ENCODE assay signal across 12 mouse cellular contexts in the genomic region with DNA sequence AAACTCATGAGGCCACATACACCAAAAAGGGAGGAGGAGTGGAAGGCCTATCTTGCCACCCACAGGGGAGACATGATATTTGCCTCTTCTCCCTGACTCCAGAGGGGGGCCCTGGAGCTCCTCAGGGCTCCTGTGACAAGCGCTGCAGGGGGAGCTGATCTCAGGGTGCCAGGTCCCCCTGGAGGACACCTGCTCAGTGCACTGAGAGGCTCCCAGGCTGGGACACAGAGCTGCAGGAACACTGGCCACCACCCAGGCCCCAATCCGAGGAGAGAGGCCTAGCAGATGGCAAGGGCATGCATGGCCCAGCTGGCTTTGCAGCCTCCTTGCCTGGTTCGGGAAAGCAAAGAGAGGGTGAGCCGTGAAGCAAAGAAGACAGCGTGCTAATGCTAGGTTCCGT. TPM values are rescaled to one million over a fixed set of nuclear protein-coding genes. Genes with fewer than 3 reads are reported as not detected.
DNase-seq lines count a peak whose midpoint lies in the region; ATAC-seq lines count a peak whose summit lies in the region.
"Had no signal": no experiment of that assay in that cellular context is flagged by ENCODE, and none has a peak within 500 bp of the region (broad histone marks: within the 10 kb centered on the region; RNA-seq: fewer than 3 reads in every experiment).

No protein-coding gene starts in this region.

- ATAC-seq in hindbrain, embryonic 13.5 days (ENCODE audit: low FRiP score), result no peak

- no peaks in the 10 kb centered on the region for H3K27me3 ChIP-seq in hindbrain, embryonic 10.5 days (ENCODE audit: insufficient read depth, poor library complexity, severe bottlenecking)
- no peaks in the 10 kb centered on the region for H3K27me3 ChIP-seq in hindbrain, embryonic 13.5 days
- H3K27me3 ChIP-seq in limb, embryonic 10.5 days (ENCODE audit: low read depth, poor library complexity, severe bottlenecking), result no peaks in the 10 kb centered on the region
- H3K27me3 ChIP-seq: hindbrain, embryonic 15.5 days; limb, embryonic 15.5 days had no signal

- no peak for DNase-seq in hindbrain, embryonic 10.5 days (ENCODE audit: low spot score)
- DNase-seq in cerebellum, adult 11 months, result peak; percentile 86
- DNase-seq in cerebellum, adult 9-11 months, result peak; percentile 92
- DNase-seq in limb, embryonic 10.5 days (ENCODE audit: low spot score), result no peak
- no peak for DNase-seq in adrenal gland, adult 2 months
- no peak for DNase-seq in retina, postnatal 1 day
- DNase-seq in right cerebral cortex, postnatal 14 days, result no peak
- DNase-seq: kidney, postnatal 10 days; thymus, adult 18-20 months had no signal

- 56% methylated on average over 6 of the region's 6 CpGs for WGBS in hindbrain, embryonic 10.5 days
- WGBS in hindbrain, embryonic 13.5 days, result 67% methylated on average over 6 of the region's 6 CpGs
- 64% methylated on average over 6 of the region's 6 CpGs for WGBS in limb, embryonic 10.5 days

- H3K36me3 ChIP-seq in hindbrain, embryonic 10.5 days, result no peaks in the 10 kb centered on the region
- no peaks in the 10 kb centered on the region for H3K36me3 ChIP-seq in hindbrain, embryonic 13.5 days
- no peaks in the 10 kb centered on the region for H3K36me3 ChIP-seq in limb, embryonic 10.5 days
- H3K36me3 ChIP-seq: hindbrain, embryonic 15.5 days; limb, embryonic 15.5 days had no signal

- peaks cover 9% of the 10 kb centered on the region for H3K4me1 ChIP-seq in hindbrain, embryonic 10.5 days (replicated peaks)
- 0 out of 2 replicates have a peak, but pooled peaks cover 6% of the 10 kb centered on the region for H3K4me1 ChIP-seq in hindbrain, embryonic 13.5 days (replicated peaks)
- H3K4me1 ChIP-seq in limb, embryonic 10.5 days, result peaks cover 9% of the 10 kb centered on the region
- H3K4me1 ChIP-seq: limb, embryonic 15.5 days had no signal

- H3K9me3 ChIP-seq in hindbrain, embryonic 10.5 days, result no peaks in the 10 kb centered on the region
- no peaks in the 10 kb centered on the region for H3K9me3 ChIP-seq in hindbrain, embryonic 13.5 days
- H3K9me3 ChIP-seq in limb, embryonic 10.5 days (replicated peaks), result no peaks in the 10 kb centered on the region
- H3K9me3 ChIP-seq: hindbrain, embryonic 15.5 days; limb, embryonic 15.5 days had no signal

- H3K4me2 ChIP-seq in hindbrain, embryonic 13.5 days, result no peak overlapping the region
- H3K4me2 ChIP-seq: hindbrain, embryonic 15.5 days; limb, embryonic 15.5 days had no signal

- H3K9ac ChIP-seq in hindbrain, embryonic 13.5 days, result no peak overlapping the region
- H3K9ac ChIP-seq: hindbrain, embryonic 15.5 days; limb, embryonic 15.5 days had no signal

- H3K4me3 ChIP-seq in hindbrain, embryonic 10.5 days, result no peak overlapping the region
- no peak overlapping the region for H3K4me3 ChIP-seq in hindbrain, embryonic 13.5 days
- H3K4me3 ChIP-seq in limb, embryonic 10.5 days, result no peak overlapping the region
- H3K4me3 ChIP-seq: hindbrain, embryonic 15.5 days; limb, embryonic 15.5 days had no signal

- H3K27ac ChIP-seq in hindbrain, embryonic 10.5 days, result peak overlapping the region; percentile 73
- H3K27ac ChIP-seq in hindbrain, embryonic 13.5 days, result no peak overlapping the region
- 0 out of 2 replicates have a peak overlapping the region, but pooled peaks have one; percentile 46 for H3K27ac ChIP-seq in limb, embryonic 10.5 days
- H3K27ac ChIP-seq: hindbrain, embryonic 15.5 days; limb, embryonic 15.5 days had no signal

RNA-seq across cellular contexts. Expression of gene Sptb, which starts 25.9 kb away (rescaled TPM):
- polyA plus RNA-seq in hindbrain, embryonic 10.5 days (2016; fragmentation: Nextera tagmentation; extraction: Ambion mirVana), result 4.8 TPM in 2 replicates
- polyA plus RNA-seq in hindbrain, embryonic 13.5 days (2015; fragmentation: Nextera tagmentation; extraction: Ambion mirVana), result 2.5 and 3.2 TPM in 2 replicates
- polyA plus RNA-seq in limb, embryonic 10.5 days (2016; fragmentation: Nextera tagmentation; extraction: Ambion mirVana), result 3.7 and 4.2 TPM in 2 replicates
- 10 to 100 TPM; 15.2 to 47.1 TPM for total RNA-seq in adrenal gland, adult 2 months (2021)
- polyA plus RNA-seq in adrenal gland, adult 2 months (2012; rRNA removed), result 5.5 and 7.2 TPM in 2 replicates

Comparison
In these comparisons a context has a peak if more than half of its experiments do, and no peak if none do; other contexts are left out.
1. DNase-seq: peak in cerebellum, adult 11 months (single experiment) and cerebellum, adult 9-11 months (single experiment); none in hindbrain, embryonic 10.5 days (single experiment), limb, embryonic 10.5 days (single experiment), adrenal gland, adult 2 months (single experiment), retina, postnatal 1 day (single experiment) and right cerebral cortex, postnatal 14 days (single experiment).